Mouse (Mus musculus) myocyte (in vitro differentiated cells): ENCODE results near the gene Krt71. TPM values are rescaled to one million over a fixed set of nuclear protein-coding genes. Genes with fewer than 3 reads are reported as not detected.

Experiments used
- H3K27me3 ChIP-seq: one replicate; pipeline ENCODE4 v1.6.1; 2011; ENCODE audit not compliant: control insufficient read depth, insufficient read depth, insufficient read length
- H3K36me3 ChIP-seq: one replicate; pipeline ENCODE4 v1.6.1; 2011; ENCODE audit not compliant: control insufficient read depth, insufficient read depth
- H3K4me2 ChIP-seq: one replicate; pipeline ENCODE4 v1.6.1; 2011; ENCODE audit warnings: low read depth, control low read depth
- H3K4me3 ChIP-seq: one replicate; pipeline ENCODE4 v1.5.1; 2011; ENCODE audit warnings: mild to moderate bottlenecking, control low read depth, moderate library complexity
- H3K79me2 ChIP-seq: one replicate; pipeline ENCODE4 v1.6.1; 2011; ENCODE audit not compliant: control insufficient read depth, insufficient read depth
- H3ac ChIP-seq: one replicate; pipeline ENCODE4 v1.6.1; 2011; ENCODE audit not compliant: control insufficient read depth, insufficient read length
- CEBPB ChIP-seq: IDR thresholded peaks from 2 replicates; pipeline ENCODE4 v1.6.1; 2011; ENCODE audit warnings: mild to moderate bottlenecking, moderate library complexity; ENCODE audit not compliant: poor library complexity, insufficient read depth, severe bottlenecking
- E2F4 ChIP-seq: IDR thresholded peaks from one replicate; pipeline ENCODE4 v1.6.1; 2011; ENCODE audit warnings: mild to moderate bottlenecking, control low read depth, moderate library complexity; ENCODE audit not compliant: insufficient read depth
- MAX ChIP-seq: IDR thresholded peaks from one replicate; pipeline ENCODE4 v1.6.1; 2011; ENCODE audit warnings: low read depth, mild to moderate bottlenecking, control low read depth
- MYOD1 ChIP-seq, 3 experiments: IDR thresholded peaks; one replicate each; pipeline ENCODE4 v1.6.1; 2011; ENCODE audit warnings: control low read depth in 2 of 3, low read depth in 2 of 3, mild to moderate bottlenecking in 2 of 3, moderate library complexity in 1 of 3; ENCODE audit not compliant: insufficient read length in 2 of 3, control insufficient read depth in 1 of 3
- MYOG ChIP-seq, 3 experiments: IDR thresholded peaks; one replicate each; pipeline ENCODE4 v1.6.1; 2011; ENCODE audit warnings: control low read depth in 2 of 3, low read depth in 2 of 3, mild to moderate bottlenecking in 2 of 3; ENCODE audit not compliant: insufficient read length in 2 of 3, control insufficient read depth in 1 of 3, insufficient read depth in 1 of 3
- POLR2A ChIP-seq: IDR thresholded peaks from one replicate; pipeline ENCODE4 v1.6.1; 2011; ENCODE audit warnings: low read depth, mild to moderate bottlenecking, control low read depth, moderate library complexity; ENCODE audit not compliant: insufficient read length
- POLR2AphosphoS2 ChIP-seq: IDR thresholded peaks from one replicate; pipeline ENCODE4 v1.6.1; 2011; ENCODE audit warnings: low read depth, control low read depth; ENCODE audit not compliant: insufficient read length
- REST ChIP-seq: IDR thresholded peaks from one replicate; pipeline ENCODE4 v1.6.1; 2011; ENCODE audit warnings: mild to moderate bottlenecking, control low read depth, moderate library complexity; ENCODE audit not compliant: insufficient read depth, insufficient read length
- SRF ChIP-seq: IDR thresholded peaks from one replicate; pipeline ENCODE4 v1.6.1; 2011; ENCODE audit warnings: low read depth; ENCODE audit not compliant: control insufficient read depth, insufficient read length
- TCF12 ChIP-seq: IDR thresholded peaks from one replicate; pipeline ENCODE4 v1.6.1; 2011; ENCODE audit warnings: mild to moderate bottlenecking, control low read depth; ENCODE audit not compliant: poor library complexity, insufficient read depth, severe bottlenecking
- TCF3 ChIP-seq: IDR thresholded peaks from one replicate; pipeline ENCODE4 v1.6.1; 2011; ENCODE audit warnings: low read depth, control low read depth; ENCODE audit not compliant: insufficient read length
- USF1 ChIP-seq: IDR thresholded peaks from one replicate; pipeline ENCODE4 v1.6.1; 2011; ENCODE audit warnings: low read depth, mild to moderate bottlenecking, control low read depth, moderate library complexity
- polyA plus RNA-seq: library from polyadenylated mRNA; unstranded; fragments of >200 nt; fragmentation: generic; extraction: Trizol; gene quantifications from one replicate; pipeline ENCODE4 v1.2.1, GENCODE M21; 2012; ENCODE audit warnings: missing spikeins

Krt71 gene
- polyA plus RNA-seq, 1 experiment = not detected

DNA sequence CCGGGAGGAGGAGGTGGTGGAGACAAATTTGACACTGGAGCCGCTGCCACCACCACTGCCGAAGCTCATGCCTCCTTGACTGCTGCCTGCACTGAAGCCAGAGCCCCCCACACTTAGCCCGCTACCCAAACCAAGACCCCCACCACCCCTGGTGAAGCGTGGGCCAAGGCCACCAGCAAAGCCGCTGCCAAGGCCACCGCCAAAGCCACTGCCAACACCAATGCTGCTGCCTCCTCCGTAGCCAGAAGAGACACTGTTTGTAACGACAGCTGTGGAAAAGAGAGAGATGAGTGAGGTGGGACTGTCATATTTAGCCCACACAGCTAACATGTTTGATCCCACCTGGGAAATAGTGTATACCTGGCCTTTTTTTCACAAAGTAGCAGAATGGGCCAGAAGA is 35.5 kb downstream of the Krt71 start:
- no peak for TF ChIP-seq E2F4
- TF ChIP-seq POLR2A = no peak
- TF ChIP-seq MAX = no peak
- no peak for TF ChIP-seq USF1
- TF ChIP-seq MYOG (IDR thresholded peaks at IDR 0.05; ENCODE audit: control insufficient read depth in 1 of 3, insufficient read depth in 1 of 3, insufficient read length in 2 of 3, low read depth in 2 of 3) = no peak
- no peak for TF ChIP-seq TCF12
- no peak for TF ChIP-seq SRF
- Histone ChIP-seq H3K79me2 (no peaks in the 10 kb centered on the region), H3K4me3 (no peak overlapping the region), H3K27me3 (peaks cover 23% of the 10 kb centered on the region), H3ac (no peak overlapping the region), H3K4me2 (no peak overlapping the region), H3K36me3 (no peaks in the 10 kb centered on the region)

DNA sequence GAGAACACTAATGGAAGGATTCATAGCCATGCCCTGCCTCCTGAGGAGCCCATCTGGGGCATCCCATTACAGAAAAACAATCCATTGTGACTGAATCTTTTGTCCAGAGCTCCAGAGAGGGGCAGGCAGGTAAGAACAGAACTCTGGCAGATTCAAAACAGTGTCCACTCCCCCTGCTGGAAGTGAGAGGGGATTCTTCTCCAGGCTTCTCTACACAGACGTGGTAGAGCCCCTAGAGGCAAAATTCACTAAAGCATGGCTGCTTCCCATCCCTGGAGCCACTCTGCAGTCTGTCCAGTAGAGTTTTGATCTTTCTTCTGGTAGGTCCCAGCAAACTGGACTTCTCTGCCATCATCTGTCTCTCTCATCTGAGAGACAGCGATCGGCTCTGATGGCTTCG is 38.8 kb downstream of the Krt71 start:
- TF ChIP-seq MYOD1 (IDR thresholded peaks at IDR 0.05; ENCODE audit: control insufficient read depth in 1 of 3, insufficient read length in 2 of 3, low read depth in 2 of 3) (no peak), TCF3 (no peak), POLR2A (no peak), SRF (no peak), E2F4 (no peak), REST (no peak), USF1 (no peak), TCF12 (no peak), POLR2AphosphoS2 (no peak)

DNA sequence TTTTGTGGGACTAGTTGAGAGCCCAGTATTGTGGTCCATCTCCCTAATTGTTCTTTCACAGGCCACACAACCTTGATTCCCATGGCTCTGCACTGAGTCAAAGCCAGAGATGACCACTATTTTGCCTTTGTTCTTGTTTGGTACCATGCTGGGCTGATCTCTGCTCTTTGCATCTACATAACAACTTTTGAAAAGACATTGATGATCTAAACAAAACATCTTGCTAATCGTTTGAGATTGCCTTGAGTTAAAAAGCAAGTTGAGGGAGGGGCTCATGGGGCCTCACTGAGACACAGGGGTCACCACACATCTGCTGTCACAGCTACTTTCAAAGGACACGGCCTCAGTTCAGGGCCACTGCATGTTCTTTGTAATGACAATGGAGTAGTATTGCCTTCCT is 40.5 kb downstream of the Krt71 start:
- no peak overlapping the region for H3K4me2 ChIP-seq
- H3K36me3 ChIP-seq = no peaks in the 10 kb centered on the region
- no peak overlapping the region for H3K4me3 ChIP-seq
- no peaks in the 10 kb centered on the region for H3K79me2 ChIP-seq
- TF ChIP-seq REST (no peak), MAX (no peak), E2F4 (no peak), MYOD1 (IDR thresholded peaks at IDR 0.05; ENCODE audit: control insufficient read depth in 1 of 3, insufficient read length in 2 of 3, low read depth in 2 of 3) (no peak), MYOG (IDR thresholded peaks at IDR 0.05; ENCODE audit: control insufficient read depth in 1 of 3, insufficient read depth in 1 of 3, insufficient read length in 2 of 3, low read depth in 2 of 3) (no peak), CEBPB (no peak), POLR2AphosphoS2 (no peak), TCF3 (no peak), POLR2A (no peak), TCF12 (no peak), USF1 (no peak), SRF (no peak)
- peaks cover 4% of the 10 kb centered on the region for H3K27me3 ChIP-seq
- H3ac ChIP-seq = no peak overlapping the region

More for the DNA sequence above, 38.8 kb downstream of the Krt71 start:
- H3ac ChIP-seq = no peak overlapping the region
- no peaks in the 10 kb centered on the region for H3K79me2 ChIP-seq
- no peak overlapping the region for H3K4me2 ChIP-seq
- peaks cover 7% of the 10 kb centered on the region for H3K27me3 ChIP-seq
- H3K4me3 ChIP-seq = no peak overlapping the region
- H3K36me3 ChIP-seq = no peaks in the 10 kb centered on the region

DNA sequence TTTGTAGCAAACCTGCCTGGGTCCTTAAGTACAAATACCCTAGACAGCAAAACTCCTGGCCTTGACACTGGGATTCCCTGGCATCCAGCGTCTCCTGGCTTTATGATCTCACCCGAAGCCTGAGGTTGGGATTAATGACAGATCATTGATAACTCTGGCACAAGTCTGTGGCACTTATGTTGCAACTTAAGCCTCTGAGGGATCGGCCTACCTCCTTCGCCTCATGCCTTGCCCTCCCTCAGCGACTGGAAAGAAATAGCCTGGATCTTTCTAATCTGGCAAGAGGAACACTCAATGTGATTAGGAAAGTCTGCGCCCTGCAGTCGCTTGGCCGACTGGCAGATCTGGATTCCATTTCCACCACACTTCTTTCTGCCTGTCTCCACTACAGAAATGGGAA is 43.0 kb downstream of the Krt71 start:
- Histone ChIP-seq H3K4me3 (no peak overlapping the region), H3K36me3 (no peaks in the 10 kb centered on the region), H3K79me2 (no peaks in the 10 kb centered on the region), H3ac (no peak overlapping the region), H3K4me2 (no peak overlapping the region), H3K27me3 (no peaks in the 10 kb centered on the region)
- TF ChIP-seq MYOD1 (IDR thresholded peaks at IDR 0.05; ENCODE audit: control insufficient read depth in 1 of 3, insufficient read length in 2 of 3, low read depth in 2 of 3) = no peak

DNA sequence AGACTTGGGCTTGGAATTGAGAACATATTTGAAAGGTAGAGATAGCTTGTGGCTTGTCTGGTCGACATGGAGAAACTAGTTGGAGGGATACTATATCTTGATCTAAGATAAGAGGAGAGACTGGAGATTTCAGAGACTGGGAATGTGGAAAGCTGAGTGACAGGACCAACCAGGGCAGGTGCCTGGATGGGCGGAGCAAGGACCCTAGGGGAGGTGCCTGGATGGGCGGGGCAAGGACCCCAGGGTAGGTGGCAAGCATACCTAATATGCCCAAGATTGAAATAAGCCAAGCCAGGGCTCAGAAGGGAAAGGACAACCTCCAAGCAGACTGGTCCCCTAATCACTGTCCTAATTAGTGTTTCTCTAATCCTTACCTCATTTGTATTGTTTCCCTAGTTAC is 43.7 kb downstream of the Krt71 start:
- TF ChIP-seq POLR2AphosphoS2 = no peak
- TF ChIP-seq REST = no peak
- no peak for TF ChIP-seq CEBPB
- no peak for TF ChIP-seq E2F4
- no peak for TF ChIP-seq SRF
- no peak for TF ChIP-seq MYOG (IDR thresholded peaks at IDR 0.05; ENCODE audit: control insufficient read depth in 1 of 3, insufficient read depth in 1 of 3, insufficient read length in 2 of 3, low read depth in 2 of 3)
- TF ChIP-seq USF1 = no peak
- TF ChIP-seq MYOD1 (IDR thresholded peaks at IDR 0.05; ENCODE audit: control insufficient read depth in 1 of 3, insufficient read length in 2 of 3, low read depth in 2 of 3) = no peak
- no peak for TF ChIP-seq TCF3
- TF ChIP-seq TCF12 = no peak
- no peak for TF ChIP-seq POLR2A
- TF ChIP-seq MAX = no peak
- Histone ChIP-seq H3K27me3 (no peaks in the 10 kb centered on the region), H3K36me3 (no peaks in the 10 kb centered on the region), H3ac (no peak overlapping the region), H3K4me2 (no peak overlapping the region), H3K79me2 (no peaks in the 10 kb centered on the region), H3K4me3 (no peak overlapping the region)
